Mouse (Mus musculus): ENCODE measurements around the gene Cul4a.

Cul4a gene

DNA sequence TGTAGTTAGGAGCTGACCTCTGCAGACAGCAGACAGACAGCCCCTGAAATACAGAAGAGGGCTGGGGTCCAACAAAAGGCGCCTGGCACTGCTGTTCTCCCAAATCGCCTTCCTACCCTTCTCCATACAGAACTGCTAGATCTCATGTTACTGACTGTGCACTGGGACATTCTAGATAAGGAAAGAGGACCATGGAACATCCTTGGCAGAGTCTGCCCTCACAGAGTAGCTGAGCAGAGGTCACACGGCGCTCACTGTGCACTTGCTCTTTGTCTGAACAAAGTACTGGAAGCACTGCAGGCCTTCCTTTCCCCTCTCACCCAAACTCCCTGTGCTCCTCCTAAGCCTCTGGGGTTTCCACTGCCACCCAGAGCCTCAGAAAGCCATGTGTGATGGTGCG lies 36.3 kb downstream of the Cul4a start:
- no peak for DNase-seq

GRCm38 (mm10) chr8:13148476-13148875 lies 43.1 kb downstream of the Cul4a start:
- no peak for DNase-seq

- DNase-seq: no peak
Observed at GRCm38 (mm10) chr8:13149287-13149686, 43.9 kb downstream of the Cul4a start.

GRCm38 (mm10) chr8:13149866-13150265 lies 44.4 kb downstream of the Cul4a start:
- no peak for DNase-seq

GRCm38 (mm10) chr8:13150929-13151328 lies 45.5 kb downstream of the Cul4a start:
- DNase-seq: no peak

DNA sequence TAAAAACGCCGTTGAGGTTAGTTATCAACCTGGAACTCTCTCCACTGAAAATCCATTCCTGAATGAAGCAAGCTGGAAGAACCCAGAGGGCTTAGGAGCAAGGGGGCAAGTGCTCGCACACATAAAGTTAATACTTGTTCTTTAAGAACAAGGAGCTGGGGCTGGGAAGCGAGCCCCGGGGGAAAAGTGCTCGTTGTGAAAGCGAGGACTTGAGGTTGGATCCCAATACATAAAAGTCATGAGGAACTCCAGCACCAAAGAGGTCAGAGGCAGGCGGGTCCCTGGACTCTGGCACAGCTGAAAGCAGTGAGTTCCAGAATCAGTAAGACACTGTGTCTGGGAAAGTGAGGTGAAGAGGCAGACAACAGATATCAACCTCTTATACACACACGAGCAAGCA lies 48.7 kb downstream of the Cul4a start:
- no peak for DNase-seq

- no peak for DNase-seq
Observed at GRCm38 (mm10) chr8:13155358-13155757, 49.9 kb downstream of the Cul4a start.

DNA sequence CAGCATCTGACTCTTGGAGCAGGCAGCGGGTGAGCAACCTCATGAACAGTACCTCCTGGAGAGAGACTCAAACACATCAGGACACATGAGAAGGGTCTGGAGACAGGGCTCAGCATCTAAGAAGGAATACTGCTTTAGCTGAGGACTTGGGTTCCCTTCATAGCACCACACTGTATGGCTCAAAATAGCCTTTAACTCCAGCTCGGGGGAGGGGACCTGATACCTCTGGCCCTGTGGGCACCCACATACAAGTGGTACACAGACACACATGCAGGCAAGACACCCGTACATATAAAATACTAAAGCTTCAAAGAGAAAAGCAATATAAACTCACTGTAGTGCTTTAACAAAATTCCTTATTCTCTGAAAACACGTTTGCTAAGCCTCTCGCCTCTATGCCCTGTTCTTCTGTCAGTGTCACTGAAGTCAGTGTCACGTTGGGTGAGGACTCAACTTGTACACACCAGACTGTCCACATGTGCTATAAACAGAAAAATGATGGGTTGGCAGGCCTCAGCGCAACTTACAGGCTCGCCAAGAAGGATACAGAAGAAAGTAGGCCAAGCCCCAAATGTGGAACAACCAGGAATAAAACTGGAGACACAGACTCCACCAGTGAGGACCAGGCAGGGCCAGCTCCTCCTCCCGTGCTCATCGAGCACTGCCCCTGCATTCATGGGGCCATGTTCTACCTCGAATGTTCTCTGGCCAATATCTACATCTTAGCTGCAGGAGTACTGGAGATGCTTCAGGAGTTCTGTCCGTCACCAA lies 51.1 kb downstream of the Cul4a start:
- DNase-seq: no peak

GRCm38 (mm10) chr8:13158718-13159376 lies 53.4 kb downstream of the Cul4a start, which contains the start of gene Lamp1:
TSS of gene Lamp1 (plus strand) at chr8:13159161.
- DNase-seq: peak; percentile 99 to 100

GRCm38 (mm10) chr8:13159377-13159881 lies 54.0 kb downstream of the Cul4a start:
- no peak for DNase-seq

- no peak for DNase-seq
Observed at GRCm38 (mm10) chr8:13160691-13161090, 55.3 kb downstream of the Cul4a start.

DNA sequence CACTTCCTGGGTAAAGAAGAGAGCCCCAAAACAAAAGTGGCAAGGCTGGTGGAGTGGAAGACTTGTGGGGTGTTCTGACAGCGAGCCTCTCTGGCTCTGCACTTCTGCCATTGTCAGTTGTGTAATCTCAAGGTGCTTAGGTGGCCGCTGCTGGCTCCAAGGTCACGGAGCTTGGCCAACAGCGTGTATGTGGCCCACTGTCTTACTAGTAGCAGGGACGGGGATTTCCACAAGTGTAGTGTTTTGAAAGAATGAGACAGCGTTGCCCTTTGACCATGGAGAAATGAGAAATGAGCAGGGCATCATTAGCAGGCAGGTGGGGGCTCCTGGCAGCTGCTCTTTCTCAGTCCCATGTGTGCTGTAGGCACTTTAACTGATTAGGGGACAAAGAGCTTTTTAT lies 56.7 kb downstream of the Cul4a start:
- DNase-seq: peak in 1 of 2 experiments; percentile 46

- no peak for DNase-seq
Observed at GRCm38 (mm10) chr8:13163563-13163962, 58.1 kb downstream of the Cul4a start.

GRCm38 (mm10) chr8:13164361-13164760 lies 58.9 kb downstream of the Cul4a start:
- no peak for DNase-seq

- DNase-seq: no peak
Observed at GRCm38 (mm10) chr8:13170510-13170909, 65.1 kb downstream of the Cul4a start.

DNA sequence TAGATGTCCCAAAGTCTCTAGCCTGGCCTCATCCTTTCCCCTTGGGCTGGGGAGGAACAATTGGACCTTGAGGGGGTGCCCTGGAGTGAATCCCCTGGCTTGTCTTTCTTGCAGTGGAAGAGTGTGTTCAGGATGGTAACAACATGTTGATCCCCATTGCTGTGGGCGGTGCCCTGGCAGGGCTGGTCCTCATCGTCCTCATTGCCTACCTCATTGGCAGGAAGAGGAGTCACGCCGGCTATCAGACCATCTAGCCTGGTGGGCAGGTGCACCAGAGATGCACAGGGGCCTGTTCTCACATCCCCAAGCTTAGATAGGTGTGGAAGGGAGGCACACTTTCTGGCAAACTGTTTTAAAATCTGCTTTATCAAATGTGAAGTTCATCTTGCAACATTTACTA lies 68.9 kb downstream of the Cul4a start:
- DNase-seq: no peak

DNA sequence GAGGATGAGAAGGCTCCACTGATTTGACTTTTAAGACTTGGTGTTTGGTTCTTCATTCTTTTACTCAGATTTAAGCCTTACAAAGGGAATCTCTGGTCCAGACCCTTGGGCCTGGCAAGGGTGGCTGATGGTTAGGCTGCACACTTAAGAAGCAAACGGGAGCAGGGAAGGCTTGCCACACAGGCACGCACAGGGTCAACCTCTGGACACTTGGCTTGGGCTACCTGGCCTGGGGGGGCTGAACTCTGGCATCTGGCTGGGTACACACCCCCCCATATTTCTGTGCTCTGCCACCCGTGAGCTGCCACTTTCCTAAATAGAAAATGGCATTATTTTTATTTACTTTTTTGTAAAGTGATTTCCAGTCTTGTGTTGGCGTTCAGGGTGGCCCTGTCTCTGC lies 69.4 kb downstream of the Cul4a start:
- no peak for DNase-seq

DNA sequence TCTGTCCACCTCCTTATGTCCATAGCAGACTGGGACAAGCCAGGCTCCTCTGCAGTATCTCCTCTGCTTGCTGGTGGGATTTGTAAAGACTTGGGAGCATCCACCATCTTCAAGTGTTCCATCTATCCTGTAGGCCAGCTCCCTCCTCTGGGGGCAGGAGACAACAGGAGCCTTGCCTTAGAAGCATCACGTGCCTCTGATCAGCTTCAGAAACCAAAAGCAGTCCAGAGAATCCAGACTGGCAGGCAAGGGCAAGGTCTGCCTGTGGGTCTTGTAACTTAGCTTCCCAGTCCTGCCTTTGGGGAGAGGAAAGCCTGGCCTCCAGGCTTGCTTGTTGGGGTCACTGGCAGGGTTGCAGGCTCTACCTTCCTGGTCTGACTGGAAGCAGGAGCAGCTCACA lies 70.2 kb downstream of the Cul4a start:
- no peak for DNase-seq

GRCm38 (mm10) chr8:13177173-13177852 lies 71.9 kb downstream of the Cul4a start:
- no peak for DNase-seq

- DNase-seq: no peak
Observed at GRCm38 (mm10) chr8:13178137-13178536, 72.7 kb downstream of the Cul4a start.

GRCm38 (mm10) chr8:13179482-13179881 lies 74.1 kb downstream of the Cul4a start:
- DNase-seq: no peak

DNA sequence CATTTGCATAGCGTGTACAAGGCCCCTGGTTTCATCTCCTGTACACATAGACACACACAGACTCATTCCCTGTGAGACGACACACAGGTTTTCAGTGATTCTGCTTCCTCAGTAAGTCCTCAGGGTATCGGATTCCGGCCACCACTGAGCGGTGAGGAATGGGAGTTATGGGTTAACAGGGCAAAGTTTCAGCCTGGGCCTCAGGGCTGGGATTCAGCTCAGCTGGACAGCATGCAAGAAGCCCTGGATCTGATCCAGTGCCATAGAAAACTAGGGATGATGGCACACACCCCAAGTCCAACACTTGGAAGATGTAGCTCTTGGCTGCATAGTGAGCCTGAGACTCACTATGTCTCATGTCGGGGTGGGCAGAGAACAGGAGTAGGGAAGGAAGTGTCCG lies 74.5 kb downstream of the Cul4a start:
- DNase-seq: no peak

DNA sequence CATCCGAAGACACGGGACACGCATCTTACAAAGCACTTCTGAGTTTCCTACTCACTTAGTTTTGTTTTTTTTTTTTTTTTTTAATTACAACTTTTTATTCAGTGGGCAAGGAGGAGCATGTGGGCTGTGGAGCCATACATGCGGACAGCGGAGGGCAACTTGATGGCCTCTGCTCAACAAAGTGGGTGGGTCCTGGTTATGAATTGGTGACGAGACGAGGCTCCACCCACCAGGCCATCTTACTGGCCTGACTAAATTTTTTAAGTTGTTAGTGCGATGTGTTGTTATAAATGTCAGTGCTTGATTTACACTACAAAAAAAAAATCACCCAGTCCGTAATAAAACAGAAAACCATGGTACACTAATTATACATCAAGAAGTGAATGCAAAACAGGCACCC lies 75.0 kb downstream of the Cul4a start:
- no peak for DNase-seq

All from lung, postnatal 4 days (tissue).